Mouse (Mus musculus) heart, postnatal 36 days (tissue): ENCODE results near the gene Cldn11. TPM values are rescaled to one million over a fixed set of nuclear protein-coding genes. Genes with fewer than 3 reads are reported as not detected.
A peak's percentile ranks its signal among the peaks of the same experiment; 100 is the strongest.
"Not testable (repeated sequence)": the region's sequence is repeated elsewhere in the genome, so short reads cannot be mapped to it uniquely, and the experiment has no call there.

Experiments used
- DNase-seq, 2 experiments: peaks; one replicate each; pipeline ENCODE4 v3.0.0; 2021 to 2022
- intact Hi-C: fragments of 180-260 bp; cut with DNase I; formaldehyde crosslinking; loops from one replicate; pipeline ENCODE4 v1.15.1; 2025
- total RNA-seq, 2 experiments: library from RNA; stranded (reverse); gene quantifications; 2 replicates each; pipeline ENCODE4 v1.2.3; 2021

The Cldn11 gene
- total RNA-seq: 1 to 10 TPM in 1 of 2 experiments, under 1 TPM in 1; 0.87 to 1.1 TPM

GRCm38 (mm10) chr3:31149706-31150105, at the start of gene Cldn11:
Cldn11 (plus strand) TSS chr3:31149920.
- no peak for DNase-seq
- intact Hi-C loops: no loop called here

GRCm38 (mm10) chr3:31100026-31100425, 49.7 kb upstream of the Cldn11 start:
- no peak for DNase-seq
- intact Hi-C loops: no loop called here

- no peak for DNase-seq
- intact Hi-C loops: no loop called here
Measured at GRCm38 (mm10) chr3:31100802-31101201, 48.9 kb upstream of the Cldn11 start.

GRCm38 (mm10) chr3:31104936-31105335, 44.8 kb upstream of the Cldn11 start:
- intact Hi-C loops: no loop called here
- DNase-seq: no peak

GRCm38 (mm10) chr3:31106597-31106996, 43.1 kb upstream of the Cldn11 start:
- intact Hi-C loops: no loop called here
- no peak for DNase-seq

GRCm38 (mm10) chr3:31107674-31108073, 42.0 kb upstream of the Cldn11 start:
- peak in 1 of 2 experiments; percentile 25 for DNase-seq

GRCm38 (mm10) chr3:31109108-31109507, 40.6 kb upstream of the Cldn11 start:
- no peak for DNase-seq
- intact Hi-C loops: loop anchor here (2.0 kb wide), 1 partner anchor 52 kb away; no protein-coding TSS in a partner anchor

More at GRCm38 (mm10) chr3:31107674-31108073, 42.0 kb upstream of the Cldn11 start:
- intact Hi-C loops: loop anchor here (2.0 kb wide), 1 partner anchor 51 kb away; no protein-coding TSS in a partner anchor

- no peak for DNase-seq
- intact Hi-C loops: no loop called here
Measured at GRCm38 (mm10) chr3:31123098-31123497, 26.6 kb upstream of the Cldn11 start.

- no peak for DNase-seq
- intact Hi-C loops: no loop called here
Measured at GRCm38 (mm10) chr3:31126303-31126702, 23.4 kb upstream of the Cldn11 start.

GRCm38 (mm10) chr3:31126848-31127247, 22.9 kb upstream of the Cldn11 start:
- DNase-seq: no peak
- intact Hi-C loops: no loop called here

GRCm38 (mm10) chr3:31129766-31130165, 20.0 kb upstream of the Cldn11 start:
- no peak for DNase-seq
- intact Hi-C loops: loop anchor here (10.0 kb wide), 1 partner anchor 535 kb away; the partner anchor contains the start of gene Actrt3

GRCm38 (mm10) chr3:31133664-31134063, 16.1 kb upstream of the Cldn11 start:
- intact Hi-C loops: loop anchor here (10.0 kb wide), 1 partner anchor 539 kb away; the partner anchor contains the start of gene Actrt3
- no peak for DNase-seq

- intact Hi-C loops: loop anchor here (10.0 kb wide), 1 partner anchor 539 kb away; the partner anchor contains the start of gene Actrt3
- no peak for DNase-seq
Measured at GRCm38 (mm10) chr3:31134246-31134645, 15.5 kb upstream of the Cldn11 start.

GRCm38 (mm10) chr3:31134696-31135095, 15.0 kb upstream of the Cldn11 start:
- intact Hi-C loops: loop anchor here (5.0 to 10.0 kb wide), 2 partner anchors 37 to 540 kb away; partner anchors contain the start of genes Actrt3 and Skil
- no peak for DNase-seq

- intact Hi-C loops: loop anchor here (5.0 to 10.0 kb wide), 2 partner anchors 39 to 542 kb away; partner anchors contain the start of genes Actrt3 and Skil
- not testable (repeated sequence) for DNase-seq
Measured at GRCm38 (mm10) chr3:31136591-31136990, 13.1 kb upstream of the Cldn11 start.

- DNase-seq: peak; percentile 75
- intact Hi-C loops: loop anchor here (1.0 to 10.0 kb wide), 5 partner anchors 28 to 544 kb away; partner anchors contain the start of genes Actrt3, Lrrc31 and Skil
Measured at GRCm38 (mm10) chr3:31138454-31139424, 11.0 kb upstream of the Cldn11 start.

GRCm38 (mm10) chr3:31141621-31142020, 8.1 kb upstream of the Cldn11 start:
- no peak for DNase-seq
- intact Hi-C loops: no loop called here

GRCm38 (mm10) chr3:31145222-31145621, 4.5 kb upstream of the Cldn11 start:
- DNase-seq, intact Hi-C loops: not testable (repeated sequence)

- peak; percentile 75 for DNase-seq
- intact Hi-C loops: loop anchor here (1.0 to 2.0 kb wide), 3 partner anchors 314 to 1043 kb away; no protein-coding TSS in a partner anchor
Measured at GRCm38 (mm10) chr3:31145641-31146290, 4.0 kb upstream of the Cldn11 start.

GRCm38 (mm10) chr3:31148595-31148994, 1.1 kb upstream of the Cldn11 start:
- DNase-seq: no peak
- intact Hi-C loops: no loop called here

GRCm38 (mm10) chr3:31152108-31152507, 2.4 kb downstream of the Cldn11 start:
- intact Hi-C loops: no loop called here
- no peak for DNase-seq
